10 mouse cellular contexts compared by ENCODE assay signal in genomic region chr7:51749304-51750129, GRCm38 (mm10).
DNase-seq lines count a peak whose midpoint lies in the region; ATAC-seq lines count a peak whose summit lies in the region.
"Had no signal": no experiment of that assay in that cellular context is flagged by ENCODE, and none has a peak within 500 bp of the region (broad histone marks: within the 10 kb centered on the region; RNA-seq: fewer than 3 reads in every experiment).

No protein-coding gene starts in this region.

- H3K9me3 ChIP-seq in hindbrain, embryonic 10.5 days = no peaks in the 10 kb centered on the region
- no peaks in the 10 kb centered on the region for H3K9me3 ChIP-seq in midbrain, embryonic 15.5 days

- no peak overlapping the region for H3K4me3 ChIP-seq in hindbrain, embryonic 10.5 days
- peak overlapping the region; percentile 15 for H3K4me3 ChIP-seq in midbrain, embryonic 15.5 days

- 0 out of 2 replicates have a peak overlapping the region, but pooled peaks have one; percentile 17 for H3K9ac ChIP-seq in midbrain, embryonic 15.5 days
- H3K9ac ChIP-seq: liver, postnatal 0 days had no signal

- DNase-seq in cerebellum, postnatal 25 days = peak; percentile 18 to 23
- no peak for DNase-seq in cerebellum, adult 18-20 months
- peak; percentile 57 for DNase-seq in NIH3T3 (ENCODE audit: low read depth)
- DNase-seq in hindbrain, embryonic 10.5 days (ENCODE audit: low spot score) = peak; percentile 7
- no peak for DNase-seq in spleen, postnatal 36 days (ENCODE audit: low spot score in 2 of 2)
- no peak for DNase-seq in gastrocnemius, adult 8-10 months (ENCODE audit: low spot score in 2 of 2)
- no peak for DNase-seq in lung, postnatal 36 days
- DNase-seq: gastrocnemius, postnatal 10 days; liver, postnatal 0 days had no signal

- peak; percentile 80 for ATAC-seq in midbrain, embryonic 15.5 days (replicated peaks)
- ATAC-seq: liver, postnatal 0 days had no signal

- peak overlapping the region; percentile 59; the same call in 1 of the 2 replicates for H3K27ac ChIP-seq in hindbrain, embryonic 10.5 days
- H3K27ac ChIP-seq in midbrain, embryonic 15.5 days = peak overlapping the region; percentile 93

- 75% methylated on average over 14 of the region's 14 CpGs for WGBS in hindbrain, embryonic 10.5 days
- 22% methylated on average over 14 of the region's 14 CpGs for WGBS in midbrain, embryonic 15.5 days

- H3K4me1 ChIP-seq in hindbrain, embryonic 10.5 days (replicated peaks) = peaks cover 9% of the 10 kb centered on the region
- peaks cover 27% of the 10 kb centered on the region for H3K4me1 ChIP-seq in midbrain, embryonic 15.5 days

- H3K27me3 ChIP-seq in hindbrain, embryonic 10.5 days (ENCODE audit: insufficient read depth, poor library complexity, severe bottlenecking) = peaks cover 48% of the 10 kb centered on the region
- no peaks in the 10 kb centered on the region for H3K27me3 ChIP-seq in midbrain, embryonic 15.5 days (replicated peaks)

- H3K36me3 ChIP-seq in hindbrain, embryonic 10.5 days = no peaks in the 10 kb centered on the region
- no peaks in the 10 kb centered on the region for H3K36me3 ChIP-seq in midbrain, embryonic 15.5 days (replicated peaks)

- H3K4me2 ChIP-seq in midbrain, embryonic 15.5 days = peak overlapping the region; percentile 40

Comparison
In these comparisons a context has a peak if more than half of its experiments do, and no peak if none do; other contexts are left out.
1. DNase-seq: peak in cerebellum, postnatal 25 days (2 of 2), NIH3T3 (single experiment) and hindbrain, embryonic 10.5 days (single experiment); none in cerebellum, adult 18-20 months (0 of 2), spleen, postnatal 36 days (0 of 2), gastrocnemius, adult 8-10 months (0 of 2) and lung, postnatal 36 days (single experiment).